Mouse (Mus musculus): ENCODE data around the gene Gm17577. TPM values are rescaled to one million over a fixed set of nuclear protein-coding genes. Genes with fewer than 3 reads are reported as not detected.
"Not testable (repeated sequence)": the region's sequence is repeated elsewhere in the genome, so short reads cannot be mapped to it uniquely, and the experiment has no call there.

Gene Gm17577
- polyA plus RNA-seq (2014; fragmentation: Nextera tagmentation; extraction: Ambion mirVana): not detected in 2 replicates

- H3K4me2 ChIP-seq; H3K9me3 ChIP-seq (ENCODE audit: low read depth, low read length); ATAC-seq (ENCODE audit: insufficient read depth); H3K4me3 ChIP-seq (ENCODE audit: low read depth, low read length); H3K27ac ChIP-seq (ENCODE audit: low read depth); H3K36me3 ChIP-seq (ENCODE audit: insufficient read depth); H3K4me1 ChIP-seq (ENCODE audit: insufficient read depth); H3K9ac ChIP-seq; DNase-seq; H3K27me3 ChIP-seq (ENCODE audit: insufficient read depth, low read length): not testable (repeated sequence)
- no CpG with 5 or more reads among the region's 3 CpGs for WGBS
Measured at GRCm38 (mm10) chrX:123246807-123247206, at the start of gene Gm17577. TSS of gene Gm17577 (minus strand) at chrX:123246907.

- DNase-seq; H3K36me3 ChIP-seq (ENCODE audit: insufficient read depth); H3K27ac ChIP-seq (ENCODE audit: low read depth); H3K4me3 ChIP-seq (ENCODE audit: low read depth, low read length); H3K27me3 ChIP-seq (ENCODE audit: insufficient read depth, low read length); H3K4me2 ChIP-seq; H3K4me1 ChIP-seq (ENCODE audit: insufficient read depth); H3K9me3 ChIP-seq (ENCODE audit: low read depth, low read length); ATAC-seq (ENCODE audit: insufficient read depth); H3K9ac ChIP-seq: not testable (repeated sequence)
- no CpG with 5 or more reads among the region's 1 CpGs for WGBS
Measured at GRCm38 (mm10) chrX:123222381-123222780, 24.3 kb downstream of the Gm17577 start, which contains the start of gene Srsx. TSS of gene Srsx (minus strand) at chrX:123222481.

Other genes starting within 250 kb of the Gm17577 start
- not detected in 2 replicates for gene Gm17521, start 217.2 kb downstream of the Gm17577 start, polyA plus RNA-seq (2014; fragmentation: Nextera tagmentation; extraction: Ambion mirVana)
- gene Cldn34c1, start 143.4 kb downstream of the Gm17577 start, polyA plus RNA-seq (2014; fragmentation: Nextera tagmentation; extraction: Ambion mirVana): 13.2 and 14.5 TPM in 2 replicates
- gene Srsx, start 24.4 kb downstream of the Gm17577 start, polyA plus RNA-seq (2014; fragmentation: Nextera tagmentation; extraction: Ambion mirVana): not detected in 2 replicates